Comparison of ENCODE assay signal across 8 mouse cellular contexts in genomic region chr11:7064484-7065185, GRCm38 (mm10). TPM values are rescaled to one million over a fixed set of nuclear protein-coding genes. Genes with fewer than 3 reads are reported as not detected.
DNase-seq lines count a peak whose midpoint lies in the region; ATAC-seq and TF ChIP-seq lines count a peak whose summit lies in the region.

No protein-coding gene starts in this region.

- no peak overlapping the region for H3K27ac ChIP-seq in hindbrain, postnatal 0 days
- H3K27ac ChIP-seq in midbrain, embryonic 11.5 days (ENCODE audit: low read depth, low read length): no peak overlapping the region

- peak overlapping the region; percentile 89 for H3K4me2 ChIP-seq in hindbrain, postnatal 0 days (ENCODE audit: low read depth, low read length)
- peak overlapping the region; percentile 91 for H3K4me2 ChIP-seq in midbrain, embryonic 11.5 days

- peaks cover 2% of the 10 kb centered on the region for H3K4me1 ChIP-seq in hindbrain, postnatal 0 days (ENCODE audit: insufficient read depth, low read length)
- H3K4me1 ChIP-seq in midbrain, embryonic 11.5 days (ENCODE audit: control insufficient read depth, insufficient read depth, low read length): peaks cover 16% of the 10 kb centered on the region; the same call in 1 of the 2 replicates

- H3K9ac ChIP-seq in hindbrain, postnatal 0 days (replicated peaks; ENCODE audit: low read length): peak overlapping the region; percentile 76
- H3K9ac ChIP-seq in midbrain, embryonic 11.5 days (ENCODE audit: low read length): peak overlapping the region; percentile 17; the same call in 1 of the 2 replicates

- H3K27me3 ChIP-seq in hindbrain, postnatal 0 days (ENCODE audit: insufficient read depth, low read length): no peaks in the 10 kb centered on the region
- H3K27me3 ChIP-seq in midbrain, embryonic 11.5 days (ENCODE audit: control insufficient read depth, insufficient read depth, low read length): peaks cover 31% of the 10 kb centered on the region

- no peak for TF ChIP-seq CTCF in hindbrain, postnatal 0 days (IDR thresholded peaks at IDR 0.05; ENCODE audit: low read depth)

- DNase-seq in kidney, adult 11 months: peak; percentile 11
- no peak for DNase-seq in kidney, adult 8-10 months
- DNase-seq in embryo, embryonic 10 days (ENCODE audit: low spot score): peak; percentile 30
- peak; percentile 36 for DNase-seq in hindbrain, postnatal 0 days (ENCODE audit: low spot score)
- peak; percentile 92 for DNase-seq in midbrain, embryonic 11.5 days (ENCODE audit: low spot score, missing footprints)
- no peak for DNase-seq in spleen, postnatal 14 days (ENCODE audit: low spot score in 2 of 2)
- DNase-seq in urinary bladder, postnatal 10 days (ENCODE audit: low spot score): no peak
- no peak for DNase-seq in layer of hippocampus, postnatal 14 days (ENCODE audit: low spot score in 2 of 2)

- 6% methylated on average over 25 of the region's 26 CpGs for WGBS in hindbrain, postnatal 0 days
- WGBS in midbrain, embryonic 11.5 days: 2% methylated on average over 26 of the region's 26 CpGs

- H3K9me3 ChIP-seq in hindbrain, postnatal 0 days (ENCODE audit: low read length): no peaks in the 10 kb centered on the region
- H3K9me3 ChIP-seq in midbrain, embryonic 11.5 days (ENCODE audit: control insufficient read depth, low read length): no peaks in the 10 kb centered on the region

- peak overlapping the region; percentile 71 for H3K4me3 ChIP-seq in hindbrain, postnatal 0 days (ENCODE audit: low read length)
- H3K4me3 ChIP-seq in midbrain, embryonic 11.5 days (ENCODE audit: low read depth, low read length): peak overlapping the region; percentile 64

- no peaks in the 10 kb centered on the region for H3K36me3 ChIP-seq in hindbrain, postnatal 0 days (ENCODE audit: insufficient read depth, low read length)
- H3K36me3 ChIP-seq in midbrain, embryonic 11.5 days (ENCODE audit: control insufficient read depth, insufficient read depth, low read length): no peaks in the 10 kb centered on the region

- ATAC-seq in hindbrain, postnatal 0 days: no peak
- ATAC-seq in midbrain, embryonic 11.5 days (ENCODE audit: low FRiP score): 0 out of 2 replicates have a peak, but pooled peaks have one; percentile 0

RNA-seq across cellular contexts. Expression of gene Adcy1, which starts 1.3 kb away (rescaled TPM):
- 182 TPM in 2 replicates for total RNA-seq in hindbrain, postnatal 0 days (2014; rRNA removed)
- polyA plus RNA-seq in hindbrain, postnatal 0 days (2015; fragmentation: Nextera tagmentation; extraction: Ambion mirVana): 14.4 and 14.9 TPM in 2 replicates
- polyA plus RNA-seq in midbrain, embryonic 11.5 days (2014; fragmentation: Nextera tagmentation; extraction: Ambion mirVana): 1.5 and 2.2 TPM in 2 replicates
- 100 to 1,000 TPM; 196 to 212 TPM for total RNA-seq in layer of hippocampus, postnatal 14 days (2021)

Comparison
In these comparisons a context has a peak if more than half of its experiments do, and no peak if none do; other contexts are left out.
1. DNase-seq: peak in kidney, adult 11 months (single experiment), embryo, embryonic 10 days (single experiment), hindbrain, postnatal 0 days (single experiment) and midbrain, embryonic 11.5 days (single experiment); none in kidney, adult 8-10 months (0 of 2), spleen, postnatal 14 days (0 of 2), urinary bladder, postnatal 10 days (single experiment) and layer of hippocampus, postnatal 14 days (0 of 2).